Comparison of ENCODE assay signal across 19 mouse cellular contexts in genomic region chr12:48290146-48290545, GRCm38 (mm10).
DNase-seq lines count a peak whose midpoint lies in the region; ATAC-seq and TF ChIP-seq lines count a peak whose summit lies in the region.
"Had no signal": no experiment of that assay in that cellular context is flagged by ENCODE, and none has a peak within 500 bp of the region (broad histone marks: within the 10 kb centered on the region; RNA-seq: fewer than 3 reads in every experiment).

No protein-coding gene starts in this region.

- H3K4me2 ChIP-seq in hindbrain, embryonic 12.5 days (replicated peaks), result no peak overlapping the region
- H3K4me2 ChIP-seq in hindbrain, postnatal 0 days (ENCODE audit: low read depth, low read length), result no peak overlapping the region
- H3K4me2 ChIP-seq in neural tube, embryonic 15.5 days, result no peak overlapping the region
- H3K4me2 ChIP-seq: limb, embryonic 12.5 days; liver, embryonic 13.5 days; lung, embryonic 15.5 days had no signal

- peak; percentile 66; the same call in 1 of the 2 replicates for ATAC-seq in hindbrain, embryonic 12.5 days (ENCODE audit: low FRiP score)
- ATAC-seq in hindbrain, postnatal 0 days, result no peak
- peak; percentile 31; the same call in 1 of the 2 replicates for ATAC-seq in neural tube, embryonic 15.5 days (ENCODE audit: low FRiP score)
- ATAC-seq: Patski had no signal

- no peak overlapping the region for H3K9ac ChIP-seq in hindbrain, embryonic 12.5 days
- no peak overlapping the region for H3K9ac ChIP-seq in hindbrain, postnatal 0 days (replicated peaks; ENCODE audit: low read length)
- H3K9ac ChIP-seq in neural tube, embryonic 15.5 days (replicated peaks), result no peak overlapping the region
- H3K9ac ChIP-seq: limb, embryonic 12.5 days; liver, embryonic 13.5 days; lung, embryonic 15.5 days had no signal

- H3K27ac ChIP-seq in hindbrain, embryonic 12.5 days, result no peak overlapping the region
- no peak overlapping the region for H3K27ac ChIP-seq in hindbrain, embryonic 10.5 days
- no peak overlapping the region for H3K27ac ChIP-seq in hindbrain, postnatal 0 days
- H3K27ac ChIP-seq in neural tube, embryonic 15.5 days (replicated peaks), result 0 out of 2 replicates have a peak overlapping the region, but pooled peaks have one; percentile 15
- H3K27ac ChIP-seq: left cerebral cortex, adult 2 months; limb, embryonic 12.5 days; liver, embryonic 13.5 days; lung, embryonic 15.5 days; macrophage had no signal

- H3K27me3 ChIP-seq in hindbrain, embryonic 12.5 days, result no peaks in the 10 kb centered on the region
- H3K27me3 ChIP-seq in hindbrain, embryonic 10.5 days (ENCODE audit: insufficient read depth, poor library complexity, severe bottlenecking), result no peaks in the 10 kb centered on the region
- no peaks in the 10 kb centered on the region for H3K27me3 ChIP-seq in hindbrain, postnatal 0 days (ENCODE audit: insufficient read depth, low read length)
- no peaks in the 10 kb centered on the region for H3K27me3 ChIP-seq in neural tube, embryonic 15.5 days (replicated peaks)
- H3K27me3 ChIP-seq: limb, embryonic 12.5 days; liver, embryonic 13.5 days; lung, embryonic 15.5 days; Patski had no signal

- H3K36me3 ChIP-seq in hindbrain, embryonic 12.5 days, result no peaks in the 10 kb centered on the region
- no peaks in the 10 kb centered on the region for H3K36me3 ChIP-seq in hindbrain, embryonic 10.5 days
- no peaks in the 10 kb centered on the region for H3K36me3 ChIP-seq in hindbrain, postnatal 0 days (ENCODE audit: insufficient read depth, low read length)
- no peaks in the 10 kb centered on the region for H3K36me3 ChIP-seq in neural tube, embryonic 15.5 days
- H3K36me3 ChIP-seq: limb, embryonic 12.5 days; liver, embryonic 13.5 days; lung, embryonic 15.5 days had no signal

- TF ChIP-seq CTCF in hindbrain, postnatal 0 days (IDR thresholded peaks at IDR 0.05; ENCODE audit: low read depth), result no peak

- no peak overlapping the region for H3K4me3 ChIP-seq in hindbrain, embryonic 12.5 days
- H3K4me3 ChIP-seq in hindbrain, embryonic 10.5 days, result no peak overlapping the region
- no peak overlapping the region for H3K4me3 ChIP-seq in hindbrain, postnatal 0 days (ENCODE audit: low read length)
- H3K4me3 ChIP-seq in neural tube, embryonic 15.5 days (replicated peaks), result no peak overlapping the region
- H3K4me3 ChIP-seq: left cerebral cortex, adult 2 months; limb, embryonic 12.5 days; liver, embryonic 13.5 days; lung, embryonic 15.5 days had no signal

- WGBS in hindbrain, embryonic 12.5 days, result 59% methylated on average over 3 of the region's 3 CpGs
- WGBS in hindbrain, embryonic 10.5 days, result 71% methylated on average over 3 of the region's 3 CpGs
- 36% methylated on average over 3 of the region's 3 CpGs for WGBS in hindbrain, postnatal 0 days
- WGBS in neural tube, embryonic 15.5 days, result 21% methylated on average over 3 of the region's 3 CpGs

- H3K4me1 ChIP-seq in hindbrain, embryonic 12.5 days, result no peaks in the 10 kb centered on the region
- no peaks in the 10 kb centered on the region for H3K4me1 ChIP-seq in hindbrain, embryonic 10.5 days (replicated peaks)
- no peaks in the 10 kb centered on the region for H3K4me1 ChIP-seq in hindbrain, postnatal 0 days (ENCODE audit: insufficient read depth, low read length)
- 0 out of 2 replicates have a peak, but pooled peaks cover 3% of the 10 kb centered on the region for H3K4me1 ChIP-seq in neural tube, embryonic 15.5 days
- H3K4me1 ChIP-seq: limb, embryonic 12.5 days; liver, embryonic 13.5 days; lung, embryonic 15.5 days had no signal

- no peak for DNase-seq in hindbrain, embryonic 10.5 days (ENCODE audit: low spot score)
- DNase-seq in ZHBTc4 (ENCODE audit: low read depth, low spot score), result peak; percentile 9
- peak; percentile 6 for DNase-seq in hindbrain, postnatal 0 days (ENCODE audit: low spot score)
- DNase-seq in adrenal gland, postnatal 4 days (ENCODE audit: low spot score in 2 of 2), result no peak
- DNase-seq in cerebellum, adult 11-12 months, result no peak
- DNase-seq: cerebellum, postnatal 14 days; heart, adult 18-20 months; kidney, adult 2 months; kidney, postnatal 14 days; liver, embryonic 13.5 days; spleen, adult 18-20 months; thymus, adult 18-20 months had no signal

- no peaks in the 10 kb centered on the region for H3K9me3 ChIP-seq in hindbrain, embryonic 12.5 days (replicated peaks)
- no peaks in the 10 kb centered on the region for H3K9me3 ChIP-seq in hindbrain, embryonic 10.5 days
- no peaks in the 10 kb centered on the region for H3K9me3 ChIP-seq in hindbrain, postnatal 0 days (ENCODE audit: low read length)
- no peaks in the 10 kb centered on the region for H3K9me3 ChIP-seq in neural tube, embryonic 15.5 days (replicated peaks)
- H3K9me3 ChIP-seq: limb, embryonic 12.5 days; liver, embryonic 13.5 days; lung, embryonic 15.5 days had no signal

Comparison
In these comparisons a context has a peak if more than half of its experiments do, and no peak if none do; other contexts are left out.
1. DNase-seq: peak in ZHBTc4 (single experiment) and hindbrain, postnatal 0 days (single experiment); none in hindbrain, embryonic 10.5 days (single experiment), adrenal gland, postnatal 4 days (0 of 2) and cerebellum, adult 11-12 months (single experiment).